Mouse (Mus musculus) lung, postnatal 0 days (tissue): ENCODE measurements around the gene Tmem110. TPM values are rescaled to one million over a fixed set of nuclear protein-coding genes. Genes with fewer than 3 reads are reported as not detected.

ENCODE experiments used
- ATAC-seq: fragments of 200-750 bp; cut with Nextera tagmentation; 2 replicates; pipeline ENCODE4 v1.8.0; 2017; ENCODE audit warnings: moderate library complexity
- DNase-seq: peaks from one replicate; pipeline ENCODE4 v3.0.0-alpha.2; 2016; ENCODE audit warnings: low spot score
- H3K27ac ChIP-seq: fragments of 300-500 bp; sonication (generic); 2 replicates; pipeline ENCODE4 v1.5.1; 2014; ENCODE audit warnings: antibody characterized with exemption, mild to moderate bottlenecking, low read length, mixed read lengths
- H3K27me3 ChIP-seq: fragments of 300-500 bp; sonication (generic); replicated peaks from 2 replicates; pipeline ENCODE4 v1.6.1; 2014; ENCODE audit warnings: low read length, mixed read lengths; ENCODE audit not compliant: insufficient read depth
- H3K36me3 ChIP-seq: fragments of 300-500 bp; sonication (generic); 2 replicates; pipeline ENCODE4 v1.6.1; 2014; ENCODE audit warnings: low read length, mixed read lengths; ENCODE audit not compliant: insufficient read depth
- H3K4me1 ChIP-seq: fragments of 300-500 bp; sonication (generic); 2 replicates; pipeline ENCODE4 v1.6.1; 2014; ENCODE audit warnings: antibody characterized with exemption, low read depth, low read length, mixed read lengths; ENCODE audit not compliant: insufficient read depth
- H3K4me2 ChIP-seq: fragments of 300-500 bp; sonication (generic); replicated peaks from 2 replicates; pipeline ENCODE4 v1.6.1; 2014; ENCODE audit warnings: low read depth, mild to moderate bottlenecking, low read length, moderate library complexity, mixed read lengths
- H3K4me3 ChIP-seq: fragments of 300-500 bp; sonication (generic); 2 replicates; pipeline ENCODE4 v1.5.1; 2014; ENCODE audit warnings: low read depth, low read length
- H3K9ac ChIP-seq: fragments of 300-500 bp; sonication (generic); replicated peaks from 2 replicates; pipeline ENCODE4 v1.6.1; 2014; ENCODE audit warnings: low read depth, mild to moderate bottlenecking
- H3K9me3 ChIP-seq: fragments of 300-500 bp; sonication (generic); 2 replicates; pipeline ENCODE4 v1.6.1; 2016; ENCODE audit warnings: low read length, mixed read lengths
- CTCF ChIP-seq: IDR thresholded peaks from 2 replicates; pipeline ENCODE4 v1.5.1; 2016; ENCODE audit warnings: antibody characterized with exemption, mild to moderate bottlenecking
- EP300 ChIP-seq: IDR thresholded peaks from 2 replicates; pipeline ENCODE4 v1.6.1; 2016; ENCODE audit warnings: antibody characterized with exemption, mild to moderate bottlenecking, control low read depth
- WGBS: fragments of 180-500 bp; shearing (Covaris S2); extraction: QIAGEN DNeasy Blood & Tissue Kit; methylation state at CpG from one replicate; pipeline ENCODE4 v1.1.7; 2014; 5-methylcytosine and 5-hydroxymethylcytosine counted together
- polyA plus RNA-seq: library from polyadenylated mRNA; unstranded; fragments of >200 nt; fragmentation: Nextera tagmentation; extraction: Ambion mirVana; gene quantifications from 2 replicates; pipeline ENCODE4 v1.2.1, GENCODE M21; 2015

Gene Tmem110
- polyA plus RNA-seq, 1 experiment from 2014 or later, result 44.7 TPM

DNA sequence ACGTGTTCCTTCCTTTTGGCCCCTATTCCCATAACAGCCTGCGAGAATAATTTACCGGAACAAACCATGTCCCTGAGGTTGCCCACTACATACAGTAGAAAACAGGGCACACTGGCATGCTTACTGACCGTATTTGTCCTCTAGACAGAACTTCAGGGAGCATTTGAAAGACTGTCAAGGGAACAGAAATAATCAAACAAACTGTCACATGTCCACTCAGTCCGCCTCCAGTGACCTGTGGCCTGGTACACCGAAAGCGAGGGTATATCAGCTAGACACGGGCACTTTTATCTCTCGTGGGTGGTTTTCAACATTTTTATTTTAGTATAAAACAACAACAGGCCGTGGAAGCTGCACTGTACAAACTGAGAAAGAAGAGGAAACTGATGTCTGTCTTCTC is 43.4 kb downstream of the Tmem110 start:
- no peak overlapping the region for H3K4me2 ChIP-seq
- no peaks in the 10 kb centered on the region for H3K9me3 ChIP-seq
- ATAC-seq (no peak), DNase-seq (no peak)
- WGBS, result 84% methylated on average over 10 of the region's 10 CpGs
- H3K4me1 ChIP-seq, result peaks cover 12% of the 10 kb centered on the region
- H3K27me3 ChIP-seq, result no peaks in the 10 kb centered on the region
- peak overlapping the region; percentile 88 for H3K27ac ChIP-seq
- no peak overlapping the region for H3K4me3 ChIP-seq
- no peak for TF ChIP-seq CTCF
- no peak for TF ChIP-seq EP300
- no peak overlapping the region for H3K9ac ChIP-seq
- 0 out of 2 replicates have a peak, but pooled peaks cover 4% of the 10 kb centered on the region for H3K36me3 ChIP-seq

DNA sequence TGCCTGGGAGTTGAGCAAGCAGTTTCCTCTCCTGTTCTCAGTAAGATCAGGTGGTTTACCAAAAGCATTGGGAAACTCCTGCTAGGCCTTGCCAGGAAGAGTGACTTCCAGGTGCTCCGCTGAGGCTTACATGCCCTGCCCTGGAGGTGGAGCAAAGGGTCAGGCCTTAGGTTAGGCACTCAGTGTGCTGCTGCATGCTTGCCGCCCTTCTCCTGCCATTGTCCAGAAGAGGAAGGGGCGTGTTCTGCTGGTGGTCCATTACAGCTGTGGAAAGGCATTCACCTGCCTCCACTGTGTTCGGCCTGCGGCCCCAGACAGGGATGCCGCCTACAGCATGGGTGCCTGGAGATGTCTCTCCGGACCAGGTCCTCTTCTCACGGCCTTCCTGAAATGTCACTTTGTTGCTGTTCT is 44.0 kb downstream of the Tmem110 start:
- H3K36me3 ChIP-seq, result 0 out of 2 replicates have a peak, but pooled peaks cover 4% of the 10 kb centered on the region
- peak; percentile 55 for ATAC-seq
- H3K4me1 ChIP-seq, result peaks cover 12% of the 10 kb centered on the region
- DNase-seq, result peak; percentile 78
- peak overlapping the region; percentile 88 for H3K27ac ChIP-seq
- H3K27me3 ChIP-seq, result no peaks in the 10 kb centered on the region
- TF ChIP-seq EP300 (no peak), CTCF (peak; percentile 15; the same call in 1 of the 2 replicates)
- 71% methylated on average over 8 of the region's 8 CpGs for WGBS
- H3K4me3 ChIP-seq, result no peak overlapping the region
- H3K9ac ChIP-seq, result no peak overlapping the region
- no peaks in the 10 kb centered on the region for H3K9me3 ChIP-seq
- no peak overlapping the region for H3K4me2 ChIP-seq

DNA sequence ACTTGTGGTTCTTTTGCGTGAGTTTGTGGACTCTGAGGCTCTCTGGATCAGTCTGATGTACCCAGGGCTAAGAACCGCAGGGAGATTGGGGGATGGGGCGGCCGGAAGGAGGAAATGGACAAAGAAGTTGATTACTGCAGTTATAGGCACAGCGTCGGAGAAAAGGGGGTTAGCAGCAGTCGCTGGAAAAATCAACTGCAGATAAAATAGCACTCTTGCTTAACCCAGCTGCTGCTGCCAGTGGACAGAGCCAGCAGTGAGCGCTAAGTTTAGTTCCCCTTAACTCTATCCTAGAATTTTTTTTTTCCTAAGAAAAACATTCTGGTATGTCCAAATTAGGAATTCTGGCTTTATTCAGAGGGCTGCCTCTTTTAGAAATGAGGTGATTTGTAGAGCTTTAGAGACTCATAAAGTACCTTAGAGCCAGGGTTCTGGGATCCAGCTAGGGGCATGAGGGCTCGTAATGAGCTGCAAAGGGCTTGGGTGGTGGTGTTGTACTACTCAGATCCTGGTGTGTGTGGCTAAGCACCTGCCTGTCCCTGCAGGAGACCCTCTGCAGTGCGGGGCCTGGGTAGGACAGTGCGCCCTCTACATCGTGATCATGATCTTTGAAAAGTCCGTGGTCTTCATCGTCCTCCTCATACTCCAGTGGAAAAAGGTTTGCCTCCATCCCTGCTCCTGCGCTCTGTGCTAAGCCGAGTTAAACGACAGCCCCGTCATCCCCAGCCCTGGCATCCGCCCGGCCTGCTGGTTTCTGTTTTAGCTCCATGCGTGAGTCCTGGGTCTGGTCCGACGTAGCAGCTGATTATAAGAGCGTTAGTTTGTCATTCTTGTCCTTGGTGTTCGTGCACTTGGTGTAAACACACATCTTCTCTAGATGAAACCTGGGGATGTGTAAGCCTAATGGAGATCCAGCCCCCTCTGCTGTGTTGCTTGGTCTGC is 45.1 kb downstream of the Tmem110 start:
- DNase-seq (peak; percentile 88), ATAC-seq (peak; percentile 39)

DNA sequence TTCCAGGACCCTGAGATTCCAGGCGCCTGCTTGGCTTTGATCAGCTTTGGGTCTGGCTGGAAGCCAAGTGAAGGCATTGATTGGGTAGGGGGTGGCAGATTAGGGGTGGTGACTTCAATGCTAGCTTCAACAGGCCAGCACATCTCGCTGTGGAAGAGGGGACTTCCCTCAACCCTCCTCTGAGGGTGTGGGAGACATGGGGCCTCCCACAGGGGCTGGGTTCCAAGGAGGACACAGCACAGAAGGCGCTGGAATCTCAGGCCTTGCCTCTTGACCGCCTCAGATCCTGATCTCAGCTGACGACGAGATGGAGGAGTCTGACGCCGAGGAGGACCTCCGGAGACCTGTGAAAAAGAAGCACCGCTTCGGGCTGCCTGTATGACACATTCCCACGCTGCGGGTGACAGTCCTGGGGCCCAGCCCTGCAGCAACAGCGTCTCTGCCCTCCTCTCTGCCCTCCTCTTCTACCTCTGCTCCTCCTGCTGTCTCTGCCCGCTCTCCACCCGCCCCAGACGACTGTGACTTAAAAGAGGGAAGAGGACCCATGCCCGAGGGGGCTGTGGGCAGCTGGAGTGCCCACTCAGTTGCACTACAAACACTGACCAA is 48.8 kb downstream of the Tmem110 start:
- peak overlapping the region; percentile 62 for H3K27ac ChIP-seq
- 58% methylated on average over 17 of the region's 18 CpGs for WGBS

More for the DNA sequence above, 45.1 kb downstream of the Tmem110 start:
- H3K4me1 ChIP-seq, result peaks cover 14% of the 10 kb centered on the region
- H3K4me2 ChIP-seq, result no peak overlapping the region
- no peaks in the 10 kb centered on the region for H3K27me3 ChIP-seq
- H3K4me3 ChIP-seq, result no peak overlapping the region
- H3K9ac ChIP-seq, result no peak overlapping the region
- 0 out of 2 replicates have a peak, but pooled peaks cover 4% of the 10 kb centered on the region for H3K36me3 ChIP-seq
- WGBS, result 64% methylated on average over 25 of the region's 25 CpGs
- peak overlapping the region; percentile 88 for H3K27ac ChIP-seq
- no peaks in the 10 kb centered on the region for H3K9me3 ChIP-seq
- peak; percentile 26; the same call in 1 of the 2 replicates for TF ChIP-seq EP300
- TF ChIP-seq CTCF, result peak; percentile 12

DNA sequence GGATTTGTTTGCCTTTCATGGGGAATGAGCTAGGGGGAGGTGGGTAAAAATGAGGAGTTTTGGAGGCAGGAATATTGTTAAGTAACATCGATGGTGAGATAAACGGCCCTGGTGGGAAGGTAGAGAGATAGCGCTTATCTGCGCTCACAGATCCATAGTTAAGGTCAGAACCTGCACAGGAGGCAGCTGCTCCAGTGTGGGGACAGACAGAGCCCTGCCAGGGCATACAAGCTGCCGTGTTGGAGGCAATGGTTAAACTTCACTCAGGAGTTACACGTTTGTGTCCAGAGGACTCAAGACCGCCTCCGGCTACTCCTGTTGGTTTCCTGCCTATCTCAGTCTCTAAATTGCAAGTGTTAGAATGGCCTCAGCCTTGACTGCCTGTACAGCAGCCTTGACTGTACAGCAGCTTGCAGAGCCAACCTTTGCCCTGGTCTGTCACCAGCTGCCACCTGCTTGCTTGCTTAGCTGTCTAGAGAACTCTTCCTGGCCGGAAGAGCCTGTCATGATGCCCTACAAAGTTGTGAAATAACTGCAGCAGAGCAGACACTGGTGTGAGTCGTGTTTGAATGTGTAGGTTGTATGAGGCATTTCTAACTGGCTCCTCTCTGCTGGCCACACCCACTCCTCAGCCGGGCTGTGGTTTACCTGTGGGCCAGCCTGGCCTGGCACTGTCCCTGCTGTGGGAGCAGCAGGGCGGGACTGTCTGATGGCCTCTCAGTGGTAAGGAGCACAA is 49.9 kb downstream of the Tmem110 start:
- 68% methylated on average over 12 of the region's 12 CpGs for WGBS
- peak; percentile 2; the same call in 1 of the 2 replicates for ATAC-seq
- Histone ChIP-seq H3K27me3 (no peaks in the 10 kb centered on the region), H3K4me3 (no peak overlapping the region), H3K4me1 (peaks cover 16% of the 10 kb centered on the region; the same call in 1 of the 2 replicates), H3K9me3 (no peaks in the 10 kb centered on the region), H3K9ac (no peak overlapping the region), H3K4me2 (no peak overlapping the region), H3K36me3 (0 out of 2 replicates have a peak, but pooled peaks cover 4% of the 10 kb centered on the region), H3K27ac (no peak overlapping the region)
- DNase-seq, result peak; percentile 53
- TF ChIP-seq CTCF (no peak), EP300 (no peak)

More for the DNA sequence above, 48.8 kb downstream of the Tmem110 start:
- no peak overlapping the region for H3K4me3 ChIP-seq
- TF ChIP-seq CTCF (no peak), EP300 (no peak)
- DNase-seq, result peak; percentile 57
- 0 out of 2 replicates have a peak overlapping the region, but pooled peaks have one; percentile 3 for H3K4me2 ChIP-seq
- H3K9ac ChIP-seq, result no peak overlapping the region
- no peaks in the 10 kb centered on the region for H3K27me3 ChIP-seq
- no peaks in the 10 kb centered on the region for H3K9me3 ChIP-seq
- 0 out of 2 replicates have a peak, but pooled peaks cover 4% of the 10 kb centered on the region for H3K36me3 ChIP-seq
- H3K4me1 ChIP-seq, result peaks cover 18% of the 10 kb centered on the region
- ATAC-seq, result peak; percentile 44
